9 mouse cellular contexts compared by ENCODE assay signal in the genomic region with DNA sequence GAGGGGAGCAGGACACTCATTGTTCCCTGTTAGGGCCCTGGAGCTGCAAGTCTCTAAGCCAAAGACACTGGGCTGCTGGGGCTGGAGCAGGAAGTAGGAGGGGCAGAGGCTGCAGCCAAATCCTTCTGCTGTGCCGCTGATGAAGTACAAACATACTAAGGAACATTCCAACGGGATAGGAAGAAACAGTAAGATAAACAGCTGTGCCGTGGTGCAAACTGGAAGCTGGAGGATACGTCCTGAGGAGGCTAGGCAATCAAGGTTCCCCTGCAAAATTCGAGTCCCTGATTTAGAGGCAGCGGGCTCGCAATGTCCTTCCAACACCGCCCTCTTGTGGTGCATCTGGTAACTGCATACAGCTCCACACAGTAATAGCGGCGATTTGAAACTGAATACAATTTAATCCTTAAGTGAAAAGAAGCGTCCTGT. TPM values are rescaled to one million over a fixed set of nuclear protein-coding genes. Genes with fewer than 3 reads are reported as not detected.
DNase-seq lines count a peak whose midpoint lies in the region; ATAC-seq and TF ChIP-seq lines count a peak whose summit lies in the region.
"Had no signal": no experiment of that assay in that cellular context is flagged by ENCODE, and none has a peak within 500 bp of the region (broad histone marks: within the 10 kb centered on the region; RNA-seq: fewer than 3 reads in every experiment).

No protein-coding gene starts in this region.

- no peaks in the 10 kb centered on the region for H3K9me3 ChIP-seq in forebrain, embryonic 10.5 days
- H3K9me3 ChIP-seq in heart, embryonic 15.5 days (replicated peaks), result no peaks in the 10 kb centered on the region
- no peaks in the 10 kb centered on the region for H3K9me3 ChIP-seq in liver, embryonic 14.5 days (ENCODE audit: control insufficient read depth, low read length)
- H3K9me3 ChIP-seq in neural tube, embryonic 13.5 days, result no peaks in the 10 kb centered on the region

- no peaks in the 10 kb centered on the region for H3K4me1 ChIP-seq in brown adipose tissue, adult 24 weeks (ENCODE audit: control insufficient read depth, insufficient read depth, insufficient read length, low read length)
- peaks cover 6% of the 10 kb centered on the region for H3K4me1 ChIP-seq in forebrain, embryonic 10.5 days
- peaks cover 5% of the 10 kb centered on the region; the same call in 1 of the 2 replicates for H3K4me1 ChIP-seq in heart, embryonic 15.5 days (replicated peaks)
- 0 out of 4 replicates have a peak, but pooled peaks cover 0 to 4% of the 10 kb centered on the region in 2 experiments for H3K4me1 ChIP-seq in liver, embryonic 14.5 days (replicated peaks; ENCODE audit: control insufficient read depth in 2 of 2, insufficient read depth in 2 of 2, low read length in 1 of 2)
- H3K4me1 ChIP-seq in neural tube, embryonic 13.5 days (replicated peaks), result peaks cover 5% of the 10 kb centered on the region; the same call in 1 of the 2 replicates

- under 1% methylated on average over 11 of the region's 11 CpGs for WGBS in forebrain, embryonic 10.5 days
- under 1% methylated on average over 11 of the region's 11 CpGs for WGBS in heart, embryonic 15.5 days
- WGBS in liver, embryonic 14.5 days (ENCODE audit: insufficient replicate concordance), result under 1% methylated on average over 11 of the region's 11 CpGs
- under 1% methylated on average over 11 of the region's 11 CpGs for whole genome bisulfite sequencing in neural tube, embryonic 13.5 days

- TF ChIP-seq CTCF in liver, embryonic 14.5 days (IDR thresholded peaks at IDR 0.05; ENCODE audit: low read depth), result peak; percentile 91

- no peak overlapping the region for H3K27ac ChIP-seq in brown adipose tissue, adult 24 weeks (replicated peaks; ENCODE audit: low read depth, low read length)
- H3K27ac ChIP-seq in forebrain, embryonic 10.5 days, result no peak overlapping the region; the same call in 1 of the 2 replicates
- peak overlapping the region; percentile 57 for H3K27ac ChIP-seq in heart, embryonic 15.5 days
- H3K27ac ChIP-seq in liver, embryonic 14.5 days, result no peak overlapping the region
- no peak overlapping the region for H3K27ac ChIP-seq in neural tube, embryonic 13.5 days (replicated peaks)

- peak; percentile 80 for DNase-seq in CD4-positive, CD25-positive, alpha-beta regulatory T cell, adult 2 months (ENCODE audit: low read depth, low spot score)
- DNase-seq in forebrain, embryonic 10.5 days (ENCODE audit: extremely low spot score, low spot score), result peak; percentile 88
- DNase-seq in kidney, postnatal 14 days, result peak; percentile 89
- DNase-seq in liver, embryonic 14.5 days (ENCODE audit: low read depth in 3 of 3, low spot score in 3 of 3), result no peak
- DNase-seq in telencephalon, adult 2 months (ENCODE audit: low read depth, low spot score), result peak; percentile 42

- peaks cover 43% of the 10 kb centered on the region for H3K27me3 ChIP-seq in forebrain, embryonic 10.5 days (ENCODE audit: poor library complexity, severe bottlenecking)
- H3K27me3 ChIP-seq in heart, embryonic 15.5 days, result no peaks in the 10 kb centered on the region
- no peaks in the 10 kb centered on the region for H3K27me3 ChIP-seq in liver, embryonic 14.5 days (ENCODE audit: control insufficient read depth, insufficient read depth, low read length)
- peaks cover 18% of the 10 kb centered on the region for H3K27me3 ChIP-seq in neural tube, embryonic 13.5 days

- H3K36me3 ChIP-seq in forebrain, embryonic 10.5 days (replicated peaks), result no peaks in the 10 kb centered on the region
- no peaks in the 10 kb centered on the region for H3K36me3 ChIP-seq in heart, embryonic 15.5 days
- no peaks in the 10 kb centered on the region for H3K36me3 ChIP-seq in liver, embryonic 14.5 days (replicated peaks; ENCODE audit: control insufficient read depth, insufficient read depth, low read depth)
- no peaks in the 10 kb centered on the region for H3K36me3 ChIP-seq in neural tube, embryonic 13.5 days

- peak overlapping the region; percentile 47 for H3K4me3 ChIP-seq in brown adipose tissue, adult 24 weeks (ENCODE audit: insufficient read depth, low read depth, low read length)
- H3K4me3 ChIP-seq in forebrain, embryonic 10.5 days, result peak overlapping the region; percentile 37
- H3K4me3 ChIP-seq in heart, embryonic 15.5 days, result peak overlapping the region; percentile 42
- peak overlapping the region in 1 of 2 experiments; percentile 13; a peak in 2 of 4 replicates for H3K4me3 ChIP-seq in liver, embryonic 14.5 days (ENCODE audit: insufficient read depth in 1 of 2, low read depth in 2 of 2, low read length in 2 of 2)
- H3K4me3 ChIP-seq in neural tube, embryonic 13.5 days, result peak overlapping the region; percentile 29
- H3K4me3 ChIP-seq: erythroblast, embryonic 14.5 days had no signal

- TF ChIP-seq EP300 in liver, embryonic 14.5 days (IDR thresholded peaks at IDR 0.05; ENCODE audit: low read depth), result no peak

- H3K9ac ChIP-seq in heart, embryonic 15.5 days, result peak overlapping the region; percentile 30; the same call in 1 of the 2 replicates
- H3K9ac ChIP-seq in liver, embryonic 14.5 days (replicated peaks), result no peak overlapping the region
- 0 out of 2 replicates have a peak overlapping the region, but pooled peaks have one; percentile 49 for H3K9ac ChIP-seq in neural tube, embryonic 13.5 days

- peak; percentile 77 for ATAC-seq in heart, embryonic 15.5 days (replicated peaks; ENCODE audit: insufficient number of reproducible peaks, insufficient read depth, low FRiP score, low read depth)
- ATAC-seq in liver, embryonic 14.5 days (ENCODE audit: insufficient read depth), result no peak
- peak; percentile 61 for ATAC-seq in neural tube, embryonic 13.5 days (ENCODE audit: low read depth)

- H3K4me2 ChIP-seq in heart, embryonic 15.5 days, result peak overlapping the region; percentile 60
- H3K4me2 ChIP-seq in liver, embryonic 14.5 days (ENCODE audit: low read depth), result peak overlapping the region; percentile 11; the same call in 1 of the 2 replicates
- peak overlapping the region; percentile 55 for H3K4me2 ChIP-seq in neural tube, embryonic 13.5 days

RNA-seq across cellular contexts. Expression of gene Eno4, which starts 39.3 kb away (rescaled TPM):
- polyA plus RNA-seq in brown adipose tissue, adult 24 weeks (2012; ENCODE audit: insufficient read depth, insufficient read length, missing spikeins), result not detected in 2 replicates
- polyA plus RNA-seq in forebrain, embryonic 10.5 days (2016; fragmentation: Nextera tagmentation; extraction: Ambion mirVana), result 1.3 and 1.4 TPM in 2 replicates
- 0.19 and 0.25 TPM in 2 replicates for polyA plus RNA-seq in heart, embryonic 15.5 days (2015; fragmentation: Nextera tagmentation; extraction: Ambion mirVana)
- 0.02 and 0.03 TPM in 2 replicates for polyA plus RNA-seq in liver, embryonic 14.5 days (2012; rRNA removed)
- not detected in 2 replicates for polyA plus RNA-seq in liver, embryonic 14.5 days (2014; fragmentation: Nextera tagmentation; extraction: Ambion mirVana)
- polyA plus RNA-seq in neural tube, embryonic 13.5 days (2015; fragmentation: Nextera tagmentation; extraction: Ambion mirVana), result 0.65 and 0.82 TPM in 2 replicates
- polyA plus RNA-seq: erythroblast, embryonic 14.5 days had no signal

RNA-seq across cellular contexts. Expression of gene Hspa12a, which starts 39.5 kb away (rescaled TPM):
- 20.7 and 23.0 TPM in 2 replicates for polyA plus RNA-seq in brown adipose tissue, adult 24 weeks (2012; ENCODE audit: insufficient read depth, insufficient read length, missing spikeins)
- polyA plus RNA-seq in forebrain, embryonic 10.5 days (2016; fragmentation: Nextera tagmentation; extraction: Ambion mirVana), result 5.7 and 7.2 TPM in 2 replicates
- 12.4 and 12.5 TPM in 2 replicates for polyA plus RNA-seq in heart, embryonic 15.5 days (2015; fragmentation: Nextera tagmentation; extraction: Ambion mirVana)
- polyA plus RNA-seq in liver, embryonic 14.5 days (2012; rRNA removed), result 0.25 and 0.32 TPM in 2 replicates
- 0.19 and 0.37 TPM in 2 replicates for polyA plus RNA-seq in liver, embryonic 14.5 days (2014; fragmentation: Nextera tagmentation; extraction: Ambion mirVana)
- polyA plus RNA-seq in neural tube, embryonic 13.5 days (2015; fragmentation: Nextera tagmentation; extraction: Ambion mirVana), result 79.9 and 83.0 TPM in 2 replicates
- polyA plus RNA-seq: erythroblast, embryonic 14.5 days had no signal

Comparison
In these comparisons a context has a peak if more than half of its experiments do, and no peak if none do; other contexts are left out.
1. DNase-seq: peak in CD4-positive, CD25-positive, alpha-beta regulatory T cell, adult 2 months (single experiment), forebrain, embryonic 10.5 days (single experiment), kidney, postnatal 14 days (single experiment) and telencephalon, adult 2 months (single experiment); none in liver, embryonic 14.5 days (0 of 3).
2. Peak in every context shown above with its lines, with median percentiles within 50 percentile points of each other: H3K4me2 ChIP-seq.